Mouse (Mus musculus): ENCODE data around the gene Fyn. TPM values are rescaled to one million over a fixed set of nuclear protein-coding genes. Genes with fewer than 3 reads are reported as not detected.

The Fyn gene
- 42.7 and 44.6 TPM in 2 replicates for polyA plus RNA-seq (2014; fragmentation: Nextera tagmentation; extraction: Ambion mirVana)

- no peak for ATAC-seq (replicated peaks; ENCODE audit: low FRiP score)
- 42% methylated on average over 8 of the region's 8 CpGs for WGBS
These were observed at the start of gene Fyn for GRCm38 (mm10) chr10:39368572-39369135. Fyn (plus strand) TSS chr10:39368855.

GRCm38 (mm10) chr10:39320798-39321622 lies 47.6 kb upstream of the Fyn start:
- Histone ChIP-seq H3K4me3 (ENCODE audit: low read depth, low read length) (no peak overlapping the region), H3K9ac (ENCODE audit: low read length) (no peak overlapping the region), H3K27ac (ENCODE audit: low read depth, low read length) (peak overlapping the region; percentile 3; the same call in 1 of the 2 replicates), H3K9me3 (ENCODE audit: control insufficient read depth, low read length) (no peaks in the 10 kb centered on the region), H3K36me3 (ENCODE audit: control insufficient read depth, insufficient read depth, low read length) (no peaks in the 10 kb centered on the region), H3K27me3 (ENCODE audit: control insufficient read depth, insufficient read depth, low read length) (no peaks in the 10 kb centered on the region), H3K4me2 (ENCODE audit: low read depth, low read length, severe bottlenecking) (no peak overlapping the region), H3K4me1 (replicated peaks; ENCODE audit: control insufficient read depth, insufficient read depth, low read length) (no peaks in the 10 kb centered on the region)
- peak; percentile 80 for ATAC-seq (replicated peaks; ENCODE audit: low FRiP score)
- 72% methylated on average over 17 of the region's 17 CpGs for WGBS
- DNase-seq (ENCODE audit: low spot score) = peak; percentile 73

More at GRCm38 (mm10) chr10:39368572-39369135, at the start of gene Fyn:
- Histone ChIP-seq H3K36me3 (ENCODE audit: control insufficient read depth, insufficient read depth, low read length) (no peaks in the 10 kb centered on the region), H3K9me3 (ENCODE audit: control insufficient read depth, low read length) (no peaks in the 10 kb centered on the region), H3K4me3 (ENCODE audit: low read depth, low read length) (peak within 1 kb of the TSS; percentile 92), H3K9ac (ENCODE audit: low read length) (peak within 1 kb of the TSS; percentile 95), H3K4me1 (replicated peaks; ENCODE audit: control insufficient read depth, insufficient read depth, low read length) (no peaks in the 10 kb centered on the region), H3K27ac (ENCODE audit: low read depth, low read length) (peak within 1 kb of the TSS; percentile 94), H3K27me3 (ENCODE audit: control insufficient read depth, insufficient read depth, low read length) (no peaks in the 10 kb centered on the region), H3K4me2 (ENCODE audit: low read depth, low read length, severe bottlenecking) (peak within 1 kb of the TSS; percentile 88)
- no peak for DNase-seq (ENCODE audit: low spot score)

DNA sequence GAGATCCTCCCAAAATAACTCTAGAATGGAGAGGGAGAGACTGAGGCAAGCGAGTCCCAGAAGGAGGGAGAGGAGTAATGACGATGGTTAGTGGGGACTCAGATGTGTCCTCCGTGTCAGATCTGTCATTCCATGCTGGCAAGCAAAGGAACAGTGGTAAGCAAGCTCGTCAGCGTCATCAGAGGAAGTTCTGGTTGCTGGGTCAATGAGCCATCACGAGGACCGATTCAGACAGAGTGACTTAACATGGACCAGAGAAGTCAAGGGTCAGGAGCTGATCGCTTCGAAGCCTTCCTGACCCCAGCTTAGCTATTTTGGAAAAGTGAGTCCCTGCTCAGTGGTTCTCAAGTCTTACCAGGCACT lies 47.1 kb upstream of the Fyn start:
- no peaks in the 10 kb centered on the region for H3K9me3 ChIP-seq (ENCODE audit: control insufficient read depth, low read length)
- no peaks in the 10 kb centered on the region for H3K27me3 ChIP-seq (ENCODE audit: control insufficient read depth, insufficient read depth, low read length)
- ATAC-seq (replicated peaks; ENCODE audit: low FRiP score) (0 out of 2 replicates have a peak, but pooled peaks have one; percentile 12), DNase-seq (ENCODE audit: low spot score) (no peak)
- no peak overlapping the region for H3K9ac ChIP-seq (ENCODE audit: low read length)
- no peak overlapping the region for H3K27ac ChIP-seq (ENCODE audit: low read depth, low read length)
- H3K36me3 ChIP-seq (ENCODE audit: control insufficient read depth, insufficient read depth, low read length) = no peaks in the 10 kb centered on the region
- no peak overlapping the region for H3K4me3 ChIP-seq (ENCODE audit: low read depth, low read length)
- H3K4me2 ChIP-seq (ENCODE audit: low read depth, low read length, severe bottlenecking) = no peak overlapping the region
- H3K4me1 ChIP-seq (replicated peaks; ENCODE audit: control insufficient read depth, insufficient read depth, low read length) = no peaks in the 10 kb centered on the region
- 76% methylated on average over 9 of the region's 9 CpGs for WGBS

DNA sequence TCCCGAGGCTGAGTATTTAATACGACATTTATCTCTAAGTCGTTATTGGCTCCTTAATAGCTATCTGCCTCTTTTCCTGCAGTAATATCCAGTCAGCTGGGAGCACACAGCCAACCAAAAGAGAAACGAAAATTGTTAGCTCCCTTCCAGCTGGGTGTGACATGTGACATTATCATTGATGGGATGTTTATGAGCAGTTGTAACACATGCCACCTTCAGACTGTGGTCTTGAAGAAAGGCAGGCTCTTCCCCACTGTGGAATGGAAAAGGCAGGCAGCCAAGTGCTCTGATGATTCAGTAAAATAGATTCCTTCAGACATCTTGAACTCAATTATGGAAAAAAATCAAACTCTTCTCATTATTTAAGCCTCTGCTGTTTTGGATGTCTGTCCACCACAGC lies 46.5 kb upstream of the Fyn start:
- no peak overlapping the region for H3K4me2 ChIP-seq (ENCODE audit: low read depth, low read length, severe bottlenecking)
- no peaks in the 10 kb centered on the region for H3K36me3 ChIP-seq (ENCODE audit: control insufficient read depth, insufficient read depth, low read length)
- no peaks in the 10 kb centered on the region for H3K4me1 ChIP-seq (replicated peaks; ENCODE audit: control insufficient read depth, insufficient read depth, low read length)
- ATAC-seq (replicated peaks; ENCODE audit: low FRiP score) (no peak), DNase-seq (ENCODE audit: low spot score) (no peak)
- H3K9me3 ChIP-seq (ENCODE audit: control insufficient read depth, low read length) = no peaks in the 10 kb centered on the region
- no peaks in the 10 kb centered on the region for H3K27me3 ChIP-seq (ENCODE audit: control insufficient read depth, insufficient read depth, low read length)
- no peak overlapping the region for H3K27ac ChIP-seq (ENCODE audit: low read depth, low read length)
- no peak overlapping the region for H3K4me3 ChIP-seq (ENCODE audit: low read depth, low read length)
- WGBS = 79% methylated on average over 4 of the region's 4 CpGs
- H3K9ac ChIP-seq (ENCODE audit: low read length) = no peak overlapping the region

- no peak overlapping the region for H3K27ac ChIP-seq (ENCODE audit: low read depth, low read length)
- 91% methylated on average over 2 of the region's 2 CpGs for WGBS
- H3K27me3 ChIP-seq (ENCODE audit: control insufficient read depth, insufficient read depth, low read length) = no peaks in the 10 kb centered on the region
- no peak for ATAC-seq (replicated peaks; ENCODE audit: low FRiP score)
- H3K4me2 ChIP-seq (ENCODE audit: low read depth, low read length, severe bottlenecking) = no peak overlapping the region
- H3K36me3 ChIP-seq (ENCODE audit: control insufficient read depth, insufficient read depth, low read length) = no peaks in the 10 kb centered on the region
- H3K4me1 ChIP-seq (replicated peaks; ENCODE audit: control insufficient read depth, insufficient read depth, low read length) = no peaks in the 10 kb centered on the region
- no peak for DNase-seq (ENCODE audit: low spot score)
- H3K9me3 ChIP-seq (ENCODE audit: control insufficient read depth, low read length) = no peaks in the 10 kb centered on the region
- H3K4me3 ChIP-seq (ENCODE audit: low read depth, low read length) = no peak overlapping the region
- no peak overlapping the region for H3K9ac ChIP-seq (ENCODE audit: low read length)
These were observed 44.4 kb upstream of the Fyn start for GRCm38 (mm10) chr10:39324291-39324690.

GRCm38 (mm10) chr10:39328661-39329060 lies 40.0 kb upstream of the Fyn start:
- Histone ChIP-seq H3K27me3 (ENCODE audit: control insufficient read depth, insufficient read depth, low read length) (no peaks in the 10 kb centered on the region), H3K9me3 (ENCODE audit: control insufficient read depth, low read length) (no peaks in the 10 kb centered on the region; the same call in 1 of the 2 replicates), H3K4me1 (replicated peaks; ENCODE audit: control insufficient read depth, insufficient read depth, low read length) (no peaks in the 10 kb centered on the region), H3K9ac (ENCODE audit: low read length) (no peak overlapping the region), H3K36me3 (ENCODE audit: control insufficient read depth, insufficient read depth, low read length) (no peaks in the 10 kb centered on the region), H3K4me3 (ENCODE audit: low read depth, low read length) (no peak overlapping the region), H3K27ac (ENCODE audit: low read depth, low read length) (no peak overlapping the region), H3K4me2 (ENCODE audit: low read depth, low read length, severe bottlenecking) (no peak overlapping the region)
- ATAC-seq (replicated peaks; ENCODE audit: low FRiP score) = no peak
- 82% methylated on average over 2 of the region's 2 CpGs for WGBS
- no peak for DNase-seq (ENCODE audit: low spot score)

- Histone ChIP-seq H3K4me2 (ENCODE audit: low read depth, low read length, severe bottlenecking) (no peak overlapping the region), H3K4me1 (replicated peaks; ENCODE audit: control insufficient read depth, insufficient read depth, low read length) (no peaks in the 10 kb centered on the region), H3K9me3 (ENCODE audit: control insufficient read depth, low read length) (no peaks in the 10 kb centered on the region; the same call in 1 of the 2 replicates), H3K36me3 (ENCODE audit: control insufficient read depth, insufficient read depth, low read length) (no peaks in the 10 kb centered on the region), H3K27ac (ENCODE audit: low read depth, low read length) (no peak overlapping the region), H3K4me3 (ENCODE audit: low read depth, low read length) (no peak overlapping the region), H3K9ac (ENCODE audit: low read length) (no peak overlapping the region), H3K27me3 (ENCODE audit: control insufficient read depth, insufficient read depth, low read length) (no peaks in the 10 kb centered on the region)
- WGBS = 74% methylated on average over 3 of the region's 3 CpGs
- ATAC-seq (replicated peaks; ENCODE audit: low FRiP score) (no peak), DNase-seq (ENCODE audit: low spot score) (no peak)
These were observed 34.3 kb upstream of the Fyn start for GRCm38 (mm10) chr10:39334320-39334719.

DNA sequence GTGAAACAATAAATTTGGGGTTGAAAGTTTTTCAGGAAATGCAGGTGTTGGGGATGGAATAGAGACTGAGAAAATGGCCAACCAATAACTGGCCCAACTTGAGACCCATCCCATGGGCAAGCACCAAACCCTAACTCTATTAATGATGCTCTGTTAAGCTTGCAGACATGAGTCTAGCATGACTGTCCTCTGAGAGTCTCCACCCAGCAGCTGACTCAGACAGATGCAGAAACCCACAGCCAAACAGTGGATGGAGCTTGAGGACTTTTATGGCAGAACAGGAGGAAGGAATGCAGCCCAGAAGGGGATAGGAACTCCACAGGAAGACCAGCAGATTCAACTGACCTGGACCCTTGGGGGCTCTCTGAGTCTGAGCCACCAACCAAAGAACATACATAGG lies 32.8 kb upstream of the Fyn start:
- no peaks in the 10 kb centered on the region for H3K4me1 ChIP-seq (replicated peaks; ENCODE audit: control insufficient read depth, insufficient read depth, low read length)
- no peaks in the 10 kb centered on the region; the same call in 1 of the 2 replicates for H3K9me3 ChIP-seq (ENCODE audit: control insufficient read depth, low read length)
- DNase-seq (ENCODE audit: low spot score) (no peak), ATAC-seq (replicated peaks; ENCODE audit: low FRiP score) (no peak)
- H3K27ac ChIP-seq (ENCODE audit: low read depth, low read length) = no peak overlapping the region
- no peaks in the 10 kb centered on the region for H3K36me3 ChIP-seq (ENCODE audit: control insufficient read depth, insufficient read depth, low read length)
- H3K27me3 ChIP-seq (ENCODE audit: control insufficient read depth, insufficient read depth, low read length) = no peaks in the 10 kb centered on the region
- H3K4me3 ChIP-seq (ENCODE audit: low read depth, low read length) = no peak overlapping the region
- no peak overlapping the region for H3K4me2 ChIP-seq (ENCODE audit: low read depth, low read length, severe bottlenecking)
- no peak overlapping the region for H3K9ac ChIP-seq (ENCODE audit: low read length)

All from forebrain, embryonic 11.5 days (tissue).